Mouse (Mus musculus) liver, embryonic 13.5 days (tissue): Measurements from ENCODE around the gene Phkb. TPM values are rescaled to one million over a fixed set of nuclear protein-coding genes. Genes with fewer than 3 reads are reported as not detected.

Experiments used
- ATAC-seq: fragments of 200-750 bp; cut with Nextera tagmentation; 2 replicates; pipeline ENCODE4 v1.8.0; 2017; ENCODE audit warnings: low read depth, mild to moderate bottlenecking, moderate number of reproducible peaks, moderate library complexity
- DNase-seq: peaks from one replicate; pipeline ENCODE4 v3.0.0; 2022
- H3K27ac ChIP-seq: fragments of 300-500 bp; sonication (generic); 2 replicates; pipeline ENCODE4 v1.5.1; 2015; ENCODE audit warnings: moderate library complexity, mild to moderate bottlenecking, inconsistent platforms
- H3K27me3 ChIP-seq: fragments of 300-500 bp; sonication (generic); 2 replicates; pipeline ENCODE4 v1.6.1; 2015; ENCODE audit warnings: mild to moderate bottlenecking, inconsistent platforms
- H3K36me3 ChIP-seq: fragments of 300-500 bp; sonication (generic); 2 replicates; pipeline ENCODE4 v1.6.1; 2015; ENCODE audit warnings: mild to moderate bottlenecking, inconsistent platforms
- H3K4me1 ChIP-seq: fragments of 300-500 bp; sonication (generic); replicated peaks from 2 replicates; pipeline ENCODE4 v1.6.1; 2015; ENCODE audit warnings: inconsistent platforms
- H3K4me2 ChIP-seq: fragments of 300-500 bp; sonication (generic); 2 replicates; pipeline ENCODE4 v1.6.1; 2015; ENCODE audit warnings: inconsistent platforms, mild to moderate bottlenecking, moderate library complexity
- H3K4me3 ChIP-seq: fragments of 300-500 bp; sonication (generic); replicated peaks from 2 replicates; pipeline ENCODE4 v1.5.1; 2015; ENCODE audit warnings: mild to moderate bottlenecking, inconsistent platforms
- H3K9ac ChIP-seq: fragments of 300-500 bp; sonication (generic); 2 replicates; pipeline ENCODE4 v1.6.1; 2015; ENCODE audit warnings: mild to moderate bottlenecking, inconsistent platforms
- H3K9me3 ChIP-seq: fragments of 300-500 bp; sonication (generic); replicated peaks from 2 replicates; pipeline ENCODE4 v1.6.1; 2016; ENCODE audit warnings: inconsistent platforms
- WGBS: fragments of 180-500 bp; shearing (Covaris S2); methylation state at CpG from one replicate; pipeline ENCODE4 v1.1.7; 2015; ENCODE audit not compliant: insufficient replicate concordance; 5-methylcytosine and 5-hydroxymethylcytosine counted together
- polyA plus RNA-seq: library from polyadenylated mRNA; unstranded; fragments of >200 nt; fragmentation: Nextera tagmentation; extraction: Ambion mirVana; gene quantifications from 2 replicates; pipeline ENCODE4 v1.2.1, GENCODE M21; 2015

Gene Phkb
- polyA plus RNA-seq, 1 experiment from 2014 or later = 11.9 TPM

DNA sequence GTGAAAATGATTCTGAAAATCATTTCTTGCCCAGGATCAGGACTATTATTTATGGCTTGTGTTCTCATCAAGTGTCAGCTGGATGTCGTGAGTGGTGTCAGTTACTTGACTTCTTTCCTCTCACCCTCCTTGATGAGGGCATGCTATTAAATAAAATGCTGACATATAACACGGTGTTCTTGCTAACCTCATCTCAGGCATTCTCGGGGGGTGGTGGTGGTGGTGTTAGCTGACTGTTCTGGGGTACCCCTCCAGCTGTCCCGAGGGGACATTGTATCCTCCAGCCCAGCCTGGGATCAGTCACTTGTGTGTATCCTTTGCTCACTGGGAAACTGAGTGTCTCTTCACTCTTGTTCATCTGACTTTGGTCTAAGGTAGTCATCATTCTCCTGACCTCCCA is 194.6 kb downstream of the Phkb start:
- ATAC-seq = no peak

GRCm38 (mm10) chr8:86038462-86038861 is 197.7 kb downstream of the Phkb start:
- Histone ChIP-seq H3K4me3 (no peak overlapping the region), H3K36me3 (peaks cover 4% of the 10 kb centered on the region; the same call in 1 of the 2 replicates), H3K27me3 (no peaks in the 10 kb centered on the region), H3K9me3 (no peaks in the 10 kb centered on the region), H3K4me2 (no peak overlapping the region), H3K4me1 (no peaks in the 10 kb centered on the region), H3K27ac (no peak overlapping the region), H3K9ac (no peak overlapping the region)
- 74% methylated on average over 3 of the region's 3 CpGs for WGBS
- ATAC-seq = no peak
- no peak for DNase-seq

More for the DNA sequence above, 194.6 kb downstream of the Phkb start:
- Histone ChIP-seq H3K9ac (no peak overlapping the region), H3K4me2 (no peak overlapping the region), H3K9me3 (no peaks in the 10 kb centered on the region), H3K4me3 (no peak overlapping the region), H3K27me3 (no peaks in the 10 kb centered on the region), H3K4me1 (no peaks in the 10 kb centered on the region), H3K36me3 (peaks cover 10% of the 10 kb centered on the region), H3K27ac (no peak overlapping the region)
- DNase-seq = no peak
- 70% methylated on average over 4 of the region's 4 CpGs for WGBS

DNA sequence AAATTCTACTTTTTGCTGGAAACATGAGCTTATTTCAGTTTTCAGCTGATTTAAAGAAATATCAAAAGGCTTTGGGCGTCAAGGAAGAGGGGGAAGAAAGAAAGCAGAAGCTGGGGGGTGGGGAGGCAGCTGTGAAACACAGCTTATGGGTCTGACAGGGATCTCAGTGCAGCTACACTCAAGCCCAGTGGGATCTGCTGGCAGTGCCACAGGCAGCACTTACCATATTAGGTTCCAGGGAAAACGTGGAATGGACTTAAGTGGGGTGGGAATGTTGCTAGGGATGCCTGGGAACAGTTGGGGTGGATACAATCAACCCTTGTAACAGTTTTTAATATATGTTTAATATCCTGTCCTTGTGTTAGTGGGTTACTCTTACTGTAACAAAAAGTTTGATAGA is 201.3 kb downstream of the Phkb start:
- peaks cover 2% of the 10 kb centered on the region; the same call in 1 of the 2 replicates for H3K36me3 ChIP-seq
- H3K27ac ChIP-seq = no peak overlapping the region
- no peaks in the 10 kb centered on the region for H3K27me3 ChIP-seq
- H3K4me1 ChIP-seq = no peaks in the 10 kb centered on the region
- H3K4me3 ChIP-seq = no peak overlapping the region
- DNase-seq = no peak
- H3K9ac ChIP-seq = no peak overlapping the region
- ATAC-seq = no peak
- no peak overlapping the region for H3K4me2 ChIP-seq
- 39% methylated on average over 2 of the region's 2 CpGs for WGBS
- no peaks in the 10 kb centered on the region for H3K9me3 ChIP-seq

DNA sequence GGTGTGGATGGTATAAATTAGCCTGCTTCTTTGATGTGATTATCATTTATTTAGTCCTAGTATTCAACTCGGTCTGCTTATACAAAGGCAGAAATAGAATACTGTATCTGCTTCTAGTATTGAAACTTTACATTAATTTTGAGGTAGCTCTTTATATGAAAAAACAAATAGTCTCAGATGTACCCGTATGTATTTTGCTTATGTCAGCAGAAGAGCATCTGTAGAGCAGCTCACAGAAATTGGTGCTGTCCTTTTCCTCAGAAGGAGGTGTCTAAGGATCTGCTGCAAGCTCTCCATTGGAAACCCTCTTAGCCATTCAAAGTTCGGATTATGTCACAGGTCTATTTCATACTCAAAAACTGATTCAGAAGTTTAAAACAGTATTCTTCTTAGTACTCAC is 210.1 kb downstream of the Phkb start:
- Histone ChIP-seq H3K9ac (no peak overlapping the region), H3K9me3 (no peaks in the 10 kb centered on the region), H3K4me1 (no peaks in the 10 kb centered on the region), H3K27me3 (no peaks in the 10 kb centered on the region), H3K4me2 (no peak overlapping the region), H3K4me3 (no peak overlapping the region), H3K27ac (no peak overlapping the region), H3K36me3 (no peaks in the 10 kb centered on the region)
- WGBS = 63% methylated on average over 3 of the region's 3 CpGs
- DNase-seq (no peak), ATAC-seq (no peak)

DNA sequence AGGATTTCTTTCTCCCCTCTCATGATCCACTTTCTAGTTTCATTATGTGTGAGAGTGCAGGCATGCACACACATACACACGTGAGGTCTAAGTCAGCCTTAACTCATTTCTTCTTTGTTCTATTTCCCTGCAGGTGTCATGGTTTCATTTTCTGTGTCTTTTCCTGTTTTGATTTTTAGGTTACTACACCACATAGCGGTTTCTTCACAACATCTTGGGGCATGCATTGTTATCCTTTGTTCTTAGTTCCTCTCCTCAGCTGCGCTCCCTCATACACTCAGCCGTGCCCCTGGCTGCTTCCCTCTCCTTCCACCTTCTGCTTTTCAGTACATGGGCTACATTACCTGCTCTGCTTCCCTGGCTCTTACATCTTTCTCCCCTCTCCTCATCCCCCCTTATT is 211.2 kb downstream of the Phkb start:
- H3K4me1 ChIP-seq = no peaks in the 10 kb centered on the region
- no peak overlapping the region for H3K9ac ChIP-seq
- peaks cover 5% of the 10 kb centered on the region; the same call in 1 of the 2 replicates for H3K36me3 ChIP-seq
- H3K4me3 ChIP-seq = no peak overlapping the region
- no peaks in the 10 kb centered on the region for H3K9me3 ChIP-seq
- no peaks in the 10 kb centered on the region for H3K27me3 ChIP-seq
- ATAC-seq = no peak
- H3K27ac ChIP-seq = no peak overlapping the region
- no peak overlapping the region for H3K4me2 ChIP-seq
- WGBS = 72% methylated on average over 4 of the region's 4 CpGs
- DNase-seq = no peak

DNA sequence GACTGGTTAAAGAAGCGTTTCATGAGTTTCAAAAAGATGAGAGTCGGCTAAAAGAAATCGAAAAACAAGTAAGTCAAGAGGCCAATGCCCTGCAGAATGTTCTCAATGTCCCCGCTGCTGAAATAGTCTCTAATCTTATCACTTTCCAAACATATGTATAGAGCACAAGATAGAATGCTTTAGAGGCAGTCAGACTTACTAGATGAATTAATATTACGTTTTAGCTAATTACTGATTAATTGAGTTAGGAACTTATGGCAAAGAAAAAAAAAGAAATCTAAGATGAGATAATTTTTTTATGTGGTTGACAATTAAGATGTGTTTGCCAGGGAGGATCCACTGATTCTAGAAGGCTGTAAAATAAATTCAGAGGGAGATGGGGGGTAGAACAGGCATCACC is 217.9 kb downstream of the Phkb start:
- Histone ChIP-seq H3K4me3 (no peak overlapping the region), H3K27me3 (no peaks in the 10 kb centered on the region), H3K9ac (no peak overlapping the region), H3K27ac (no peak overlapping the region), H3K4me2 (no peak overlapping the region), H3K36me3 (peaks cover 17% of the 10 kb centered on the region; the same call in 1 of the 2 replicates), H3K9me3 (no peaks in the 10 kb centered on the region), H3K4me1 (no peaks in the 10 kb centered on the region; the same call in 1 of the 2 replicates)
- 51% methylated on average over 5 of the region's 5 CpGs for WGBS
- no peak for ATAC-seq
- DNase-seq = no peak

GRCm38 (mm10) chr8:86059130-86059529 is 218.4 kb downstream of the Phkb start:
- Histone ChIP-seq H3K4me3 (no peak overlapping the region), H3K27me3 (no peaks in the 10 kb centered on the region), H3K27ac (no peak overlapping the region), H3K4me1 (no peaks in the 10 kb centered on the region; the same call in 1 of the 2 replicates), H3K36me3 (peaks cover 17% of the 10 kb centered on the region; the same call in 1 of the 2 replicates), H3K9ac (no peak overlapping the region), H3K9me3 (no peaks in the 10 kb centered on the region), H3K4me2 (no peak overlapping the region)
- 23% methylated on average over 5 of the region's 5 CpGs for WGBS
- DNase-seq = no peak
- no peak for ATAC-seq

DNA sequence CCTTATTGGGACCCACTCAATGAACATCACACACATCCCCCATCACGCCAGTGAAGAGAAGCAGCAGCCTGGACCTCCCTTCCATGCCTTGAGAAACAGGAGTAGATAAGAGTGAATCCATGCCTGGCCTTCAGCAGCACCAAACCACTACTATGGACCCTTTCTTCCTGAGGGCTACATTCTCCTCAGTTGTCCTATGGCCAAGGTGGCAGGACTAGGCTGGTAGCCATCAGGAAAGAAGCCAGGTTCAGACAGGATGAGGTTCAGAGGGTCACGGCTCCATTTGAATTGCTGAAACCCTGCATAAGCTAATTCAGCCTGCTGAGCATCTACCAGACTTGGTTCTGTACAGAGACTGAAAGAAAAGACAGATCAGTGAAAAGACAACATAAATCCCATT is 222.7 kb downstream of the Phkb start:
- Histone ChIP-seq H3K9me3 (no peaks in the 10 kb centered on the region), H3K4me2 (no peak overlapping the region), H3K27me3 (no peaks in the 10 kb centered on the region), H3K36me3 (0 out of 2 replicates have a peak, but pooled peaks cover 2% of the 10 kb centered on the region), H3K4me3 (no peak overlapping the region), H3K4me1 (no peaks in the 10 kb centered on the region; the same call in 1 of the 2 replicates), H3K27ac (no peak overlapping the region), H3K9ac (no peak overlapping the region)
- WGBS = 79% methylated on average over 2 of the region's 2 CpGs
- ATAC-seq = no peak
- DNase-seq = no peak

DNA sequence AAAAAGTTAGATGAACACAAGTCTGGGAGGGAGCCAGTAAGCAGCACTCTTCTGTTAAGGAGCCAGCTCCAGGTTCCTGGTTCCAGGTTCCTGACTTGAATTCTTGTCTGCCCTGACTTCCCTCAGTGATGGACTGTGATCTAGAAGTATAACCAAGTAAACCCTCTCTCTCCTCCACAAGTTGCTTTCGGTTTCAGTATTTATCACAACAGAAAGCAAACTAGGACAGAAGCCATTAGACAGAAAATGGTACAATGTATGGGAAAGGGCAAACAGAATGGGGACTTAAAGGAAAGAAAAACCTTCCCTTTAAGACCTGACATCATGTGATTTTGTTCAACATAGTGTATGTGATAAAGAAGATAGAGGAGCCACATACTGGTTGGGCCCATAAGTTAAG is 238.7 kb downstream of the Phkb start:
- no peaks in the 10 kb centered on the region for H3K27me3 ChIP-seq
- no peak overlapping the region for H3K27ac ChIP-seq
- H3K4me3 ChIP-seq = no peak overlapping the region
- ATAC-seq (no peak), DNase-seq (no peak)
- H3K4me1 ChIP-seq = no peaks in the 10 kb centered on the region
- no peaks in the 10 kb centered on the region for H3K36me3 ChIP-seq
- no peak overlapping the region for H3K9ac ChIP-seq
- no peak overlapping the region for H3K4me2 ChIP-seq
- WGBS = 74% methylated on average over 1 of the region's 1 CpGs
- no peaks in the 10 kb centered on the region for H3K9me3 ChIP-seq

GRCm38 (mm10) chr8:86083346-86083745 is 242.6 kb downstream of the Phkb start:
- no peaks in the 10 kb centered on the region for H3K9me3 ChIP-seq
- no peak for DNase-seq
- 70% methylated on average over 4 of the region's 4 CpGs for WGBS

GRCm38 (mm10) chr8:86086791-86087190 is 246.0 kb downstream of the Phkb start:
- no peaks in the 10 kb centered on the region for H3K4me1 ChIP-seq
- H3K27me3 ChIP-seq = no peaks in the 10 kb centered on the region
- ATAC-seq = no peak
- no peak overlapping the region for H3K9ac ChIP-seq
- no peaks in the 10 kb centered on the region for H3K36me3 ChIP-seq
- H3K9me3 ChIP-seq = no peaks in the 10 kb centered on the region
- no peak overlapping the region for H3K4me3 ChIP-seq
- DNase-seq = no peak
- no peak overlapping the region for H3K4me2 ChIP-seq
- WGBS = 68% methylated on average over 2 of the region's 2 CpGs
- no peak overlapping the region for H3K27ac ChIP-seq

More at GRCm38 (mm10) chr8:86083346-86083745, 242.6 kb downstream of the Phkb start:
- Histone ChIP-seq H3K4me3 (no peak overlapping the region), H3K4me1 (no peaks in the 10 kb centered on the region), H3K27me3 (no peaks in the 10 kb centered on the region), H3K9ac (no peak overlapping the region), H3K36me3 (no peaks in the 10 kb centered on the region), H3K27ac (no peak overlapping the region), H3K4me2 (no peak overlapping the region)
- ATAC-seq = no peak

DNA sequence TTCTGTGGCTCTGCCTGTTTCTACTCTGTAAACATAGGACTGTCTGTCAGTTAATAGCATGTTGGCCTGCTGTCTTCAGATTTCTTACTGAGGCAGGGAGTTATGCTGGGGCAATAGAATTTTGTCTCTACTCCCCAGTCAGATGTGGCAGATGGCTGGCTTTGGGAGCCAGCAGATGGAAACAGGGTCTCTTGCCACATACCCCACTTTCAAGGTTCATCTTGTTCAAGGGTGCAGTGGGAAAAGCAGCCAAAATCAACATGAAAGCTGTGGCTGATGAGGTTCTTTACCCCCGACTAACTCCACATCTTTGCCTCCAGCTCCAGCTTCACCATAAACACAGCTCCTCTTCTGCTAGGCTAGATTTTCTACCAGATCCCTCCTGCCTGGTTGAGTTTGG is 246.7 kb downstream of the Phkb start:
- H3K9ac ChIP-seq = no peak overlapping the region
- no peaks in the 10 kb centered on the region for H3K4me1 ChIP-seq
- no peaks in the 10 kb centered on the region for H3K27me3 ChIP-seq
- H3K4me3 ChIP-seq = no peak overlapping the region
- WGBS = 67% methylated on average over 1 of the region's 1 CpGs
- H3K4me2 ChIP-seq = no peak overlapping the region
- DNase-seq = no peak
- no peak overlapping the region for H3K27ac ChIP-seq
- no peaks in the 10 kb centered on the region for H3K9me3 ChIP-seq
- ATAC-seq = no peak
- no peaks in the 10 kb centered on the region for H3K36me3 ChIP-seq
